Mouse (Mus musculus): ENCODE data around the gene Dhx37.

The Dhx37 gene

GRCm38 (mm10) chr5:125433793-125434337 lies at the start of gene Dhx37:
Gene Dhx37 (minus strand): TSS chr5:125434121.
- peak; percentile 67 for DNase-seq (ENCODE audit: extremely low spot score, low read depth, low spot score)

GRCm38 (mm10) chr5:125482474-125482873 lies 48.6 kb upstream of the Dhx37 start:
- DNase-seq (ENCODE audit: extremely low spot score, low read depth, low spot score): no peak

GRCm38 (mm10) chr5:125480434-125481231 lies 46.7 kb upstream of the Dhx37 start:
- no peak for DNase-seq (ENCODE audit: extremely low spot score, low read depth, low spot score)

- no peak for DNase-seq (ENCODE audit: extremely low spot score, low read depth, low spot score)
Measured at GRCm38 (mm10) chr5:125479376-125479775, 45.5 kb upstream of the Dhx37 start.

- DNase-seq (ENCODE audit: extremely low spot score, low read depth, low spot score): no peak
Measured at GRCm38 (mm10) chr5:125478037-125478436, 44.1 kb upstream of the Dhx37 start.

- DNase-seq (ENCODE audit: extremely low spot score, low read depth, low spot score): no peak
Measured at GRCm38 (mm10) chr5:125477533-125477932, 43.6 kb upstream of the Dhx37 start.

- no peak for DNase-seq (ENCODE audit: extremely low spot score, low read depth, low spot score)
Measured at GRCm38 (mm10) chr5:125476799-125477198, 42.9 kb upstream of the Dhx37 start.

GRCm38 (mm10) chr5:125476286-125476625 lies 42.3 kb upstream of the Dhx37 start:
- no peak for DNase-seq (ENCODE audit: extremely low spot score, low read depth, low spot score)

GRCm38 (mm10) chr5:125475601-125476285 lies 41.8 kb upstream of the Dhx37 start, which contains the start of gene Aacs:
Gene Aacs (plus strand): TSS chr5:125475814.
- DNase-seq (ENCODE audit: extremely low spot score, low read depth, low spot score): peak; percentile 79

- no peak for DNase-seq (ENCODE audit: extremely low spot score, low read depth, low spot score)
Measured at GRCm38 (mm10) chr5:125475030-125475429, 41.1 kb upstream of the Dhx37 start.

GRCm38 (mm10) chr5:125472796-125473475 lies 39.0 kb upstream of the Dhx37 start:
- DNase-seq (ENCODE audit: extremely low spot score, low read depth, low spot score): no peak

GRCm38 (mm10) chr5:125470713-125471112 lies 36.8 kb upstream of the Dhx37 start:
- no peak for DNase-seq (ENCODE audit: extremely low spot score, low read depth, low spot score)

- no peak for DNase-seq (ENCODE audit: extremely low spot score, low read depth, low spot score)
Measured at GRCm38 (mm10) chr5:125467261-125467660, 33.3 kb upstream of the Dhx37 start.

- DNase-seq (ENCODE audit: extremely low spot score, low read depth, low spot score): no peak
Measured at GRCm38 (mm10) chr5:125466483-125466882, 32.6 kb upstream of the Dhx37 start.

- peak; percentile 94 for DNase-seq (ENCODE audit: extremely low spot score, low read depth, low spot score)
Measured at GRCm38 (mm10) chr5:125465701-125466106, 31.8 kb upstream of the Dhx37 start.

- DNase-seq (ENCODE audit: extremely low spot score, low read depth, low spot score): no peak
Measured at GRCm38 (mm10) chr5:125465192-125465591, 31.3 kb upstream of the Dhx37 start.

GRCm38 (mm10) chr5:125461868-125462445 lies 28.0 kb upstream of the Dhx37 start:
- no peak for DNase-seq (ENCODE audit: extremely low spot score, low read depth, low spot score)

- no peak for DNase-seq (ENCODE audit: extremely low spot score, low read depth, low spot score)
Measured at GRCm38 (mm10) chr5:125460574-125460973, 26.7 kb upstream of the Dhx37 start.

GRCm38 (mm10) chr5:125457538-125457937 lies 23.6 kb upstream of the Dhx37 start:
- DNase-seq (ENCODE audit: extremely low spot score, low read depth, low spot score): no peak

GRCm38 (mm10) chr5:125456100-125456499 lies 22.2 kb upstream of the Dhx37 start:
- DNase-seq (ENCODE audit: extremely low spot score, low read depth, low spot score): no peak

GRCm38 (mm10) chr5:125452573-125452972 lies 18.7 kb upstream of the Dhx37 start:
- DNase-seq (ENCODE audit: extremely low spot score, low read depth, low spot score): no peak
